Mouse (Mus musculus) liver, adult 2 months (tissue): ENCODE measurements around the gene Aoah. TPM values are rescaled to one million over a fixed set of nuclear protein-coding genes. Genes with fewer than 3 reads are reported as not detected.

Experiments
- DNase-seq: peaks from one replicate; pipeline ENCODE4 v3.0.0-alpha.2; 2011; ENCODE audit warnings: low read depth, low spot score; ENCODE audit errors: extremely low read depth
- H3K27ac ChIP-seq: fragments of 200-500 bp; replicated peaks from 2 replicates; pipeline ENCODE4 v1.5.1; 2012; ENCODE audit warnings: low read depth, mild to moderate bottlenecking, control low read depth, inconsistent platforms, low read length; ENCODE audit not compliant: insufficient read depth
- H3K27me3 ChIP-seq: fragments of 200-500 bp; 2 replicates; pipeline ENCODE4 v1.6.1; 2012; ENCODE audit warnings: mild to moderate bottlenecking, moderate library complexity, low read length, inconsistent platforms; ENCODE audit not compliant: control insufficient read depth, insufficient read depth
- H3K36me3 ChIP-seq: fragments of 200-500 bp; 2 replicates; pipeline ENCODE4 v1.6.1; 2012; ENCODE audit warnings: low read length, inconsistent platforms; ENCODE audit not compliant: control insufficient read depth, insufficient read depth
- H3K4me1 ChIP-seq: fragments of 200-500 bp; 2 replicates; pipeline ENCODE4 v1.6.1; 2011; ENCODE audit warnings: low read length; ENCODE audit not compliant: control insufficient read depth, insufficient read depth
- H3K4me3 ChIP-seq: fragments of 200-500 bp; 2 replicates; pipeline ENCODE4 v1.5.1; 2011; ENCODE audit warnings: low read depth, mild to moderate bottlenecking, control low read depth, low read length, moderate library complexity; ENCODE audit not compliant: insufficient read depth
- H3K79me2 ChIP-seq: fragments of 200-500 bp; 2 replicates; pipeline ENCODE4 v1.6.1; 2012; ENCODE audit warnings: inconsistent platforms, mild to moderate bottlenecking, low read length, moderate library complexity; ENCODE audit not compliant: control insufficient read depth, insufficient read depth
- H3K9ac ChIP-seq: fragments of 200-500 bp; 2 replicates; pipeline ENCODE4 v1.6.1; 2012; ENCODE audit warnings: low read depth, mild to moderate bottlenecking, control low read depth, inconsistent platforms, low read length
- CTCF ChIP-seq: fragments of 200-500 bp; IDR thresholded peaks from 2 replicates; pipeline ENCODE4 v1.5.1; 2011; ENCODE audit warnings: low read depth, low read length, control low read depth
- POLR2A ChIP-seq: fragments of 200-500 bp; IDR thresholded peaks from 2 replicates; pipeline ENCODE4 v1.6.1; 2011; ENCODE audit warnings: low read length, control low read depth; ENCODE audit not compliant: insufficient read depth; ENCODE audit errors: extremely low read depth
- whole genome bisulfite sequencing: fragments of 180-500 bp; shearing (Covaris S2); methylation state at CpG from one replicate; pipeline ENCODE4 v1.1.7; 2018; 5-methylcytosine and 5-hydroxymethylcytosine counted together
- polyA plus RNA-seq: library from polyadenylated mRNA; depleted of rRNA; stranded (reverse); fragments of >200 nt; gene quantifications from 2 replicates; pipeline ENCODE4 v1.2.3, GENCODE M21; 2012
- total RNA-seq: library from RNA; depleted of rRNA; stranded (reverse); fragments of >200 nt; gene quantifications from 2 replicates; pipeline ENCODE4 v1.2.3, GENCODE M21; 2014

Aoah gene
- total and polyA plus RNA-seq, 2 experiments: 1.1 TPM

DNA sequence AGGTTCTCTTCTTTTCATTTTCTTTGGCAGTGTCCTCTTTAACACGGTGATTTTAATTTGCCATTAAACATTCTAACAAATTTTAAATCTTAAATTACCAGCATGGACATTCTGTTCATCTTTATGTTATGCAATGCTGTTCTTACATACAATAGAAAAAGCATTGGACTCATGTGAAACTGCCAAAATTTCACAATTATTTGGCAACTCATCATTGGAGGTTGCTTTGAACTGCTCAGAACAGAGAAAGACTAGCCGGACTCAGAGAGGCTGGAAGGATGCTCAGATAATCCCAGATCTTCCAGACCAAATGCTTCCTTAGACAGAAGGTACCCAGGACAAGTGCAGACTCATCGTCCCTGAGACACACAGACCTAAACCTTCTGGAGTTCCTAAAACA is 126.5 kb downstream of the Aoah start:
- Histone ChIP-seq H3K79me2 (no peaks in the 10 kb centered on the region), H3K27me3 (no peaks in the 10 kb centered on the region), H3K9ac (no peak overlapping the region), H3K27ac (no peak overlapping the region), H3K4me1 (no peaks in the 10 kb centered on the region), H3K36me3 (no peaks in the 10 kb centered on the region), H3K4me3 (no peak overlapping the region)
- 88% methylated on average over 3 of the region's 3 CpGs for WGBS
- no peak for DNase-seq
- no peak for TF ChIP-seq POLR2A
- no peak for TF ChIP-seq CTCF

GRCm38 (mm10) chr13:20936016-20936415 is 142.1 kb downstream of the Aoah start:
- TF ChIP-seq CTCF: no peak
- no peak for TF ChIP-seq POLR2A
- no peaks in the 10 kb centered on the region for H3K36me3 ChIP-seq
- H3K79me2 ChIP-seq: no peaks in the 10 kb centered on the region
- H3K4me3 ChIP-seq: no peak overlapping the region
- H3K9ac ChIP-seq: no peak overlapping the region
- no peak for DNase-seq
- no peaks in the 10 kb centered on the region for H3K4me1 ChIP-seq
- H3K27me3 ChIP-seq: no peaks in the 10 kb centered on the region
- H3K27ac ChIP-seq: no peak overlapping the region

DNA sequence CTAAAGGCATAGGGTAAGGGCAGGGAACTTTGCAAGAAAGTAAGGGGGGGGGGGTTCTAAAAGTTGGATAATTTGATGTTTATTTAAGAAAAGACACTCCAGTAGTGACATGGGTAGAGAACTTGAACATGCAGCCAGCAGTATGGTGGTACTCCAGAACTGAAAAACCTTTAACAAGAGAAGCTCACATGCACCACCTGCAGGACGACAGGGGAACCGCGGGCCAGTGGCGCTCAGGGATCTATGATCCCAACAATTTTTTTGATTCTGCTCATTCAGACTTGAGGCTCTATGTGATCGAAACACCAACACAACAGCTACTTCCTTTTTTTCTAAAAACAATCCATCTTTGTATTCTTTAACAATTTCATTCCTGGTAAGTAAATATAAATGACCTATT is 143.5 kb downstream of the Aoah start:
- DNase-seq: peak; percentile 9

GRCm38 (mm10) chr13:20939099-20939498 is 145.2 kb downstream of the Aoah start:
- Histone ChIP-seq H3K9ac (no peak overlapping the region), H3K27me3 (no peaks in the 10 kb centered on the region), H3K27ac (no peak overlapping the region), H3K4me1 (no peaks in the 10 kb centered on the region), H3K36me3 (no peaks in the 10 kb centered on the region), H3K4me3 (no peak overlapping the region), H3K79me2 (no peaks in the 10 kb centered on the region)
- TF ChIP-seq POLR2A (no peak), CTCF (no peak)
- 79% methylated on average over 6 of the region's 6 CpGs for WGBS
- no peak for DNase-seq

More for the DNA sequence above, 143.5 kb downstream of the Aoah start:
- Histone ChIP-seq H3K36me3 (no peaks in the 10 kb centered on the region), H3K79me2 (no peaks in the 10 kb centered on the region), H3K27me3 (no peaks in the 10 kb centered on the region), H3K9ac (no peak overlapping the region), H3K4me1 (no peaks in the 10 kb centered on the region), H3K27ac (no peak overlapping the region), H3K4me3 (no peak overlapping the region)
- WGBS: 13% methylated on average over 5 of the region's 5 CpGs
- TF ChIP-seq POLR2A (no peak), CTCF (peak; percentile 85)

- Histone ChIP-seq H3K4me3 (no peak overlapping the region), H3K79me2 (no peaks in the 10 kb centered on the region), H3K9ac (no peak overlapping the region), H3K27ac (no peak overlapping the region), H3K36me3 (no peaks in the 10 kb centered on the region), H3K27me3 (no peaks in the 10 kb centered on the region), H3K4me1 (no peaks in the 10 kb centered on the region)
- peak; percentile 37 for DNase-seq
- TF ChIP-seq CTCF (peak; percentile 41; the same call in 1 of the 2 replicates), POLR2A (no peak)
- WGBS: 46% methylated on average over 6 of the region's 6 CpGs
Measured at GRCm38 (mm10) chr13:20940389-20940788, 146.5 kb downstream of the Aoah start.

DNA sequence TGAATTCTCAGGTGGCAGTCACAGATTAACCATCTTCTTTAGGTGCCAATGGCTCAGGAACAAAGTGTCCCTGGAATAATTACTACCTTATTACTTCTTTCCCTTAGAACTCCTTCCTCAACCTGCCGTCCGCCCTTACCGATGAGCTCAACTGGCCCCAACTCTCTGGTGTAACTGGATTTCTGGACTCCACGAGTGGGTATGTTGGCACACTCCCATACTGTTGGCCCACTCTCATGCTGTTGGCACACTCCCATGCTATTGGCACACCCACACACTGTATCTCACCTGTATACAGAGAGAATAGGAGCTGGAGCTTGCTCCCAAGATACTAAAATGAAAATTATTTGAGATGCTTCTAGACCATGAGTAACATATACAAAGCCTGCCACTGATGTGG is 147.8 kb downstream of the Aoah start:
- Histone ChIP-seq H3K4me3 (no peak overlapping the region), H3K27me3 (no peaks in the 10 kb centered on the region), H3K79me2 (no peaks in the 10 kb centered on the region), H3K36me3 (no peaks in the 10 kb centered on the region), H3K27ac (no peak overlapping the region), H3K9ac (no peak overlapping the region), H3K4me1 (no peaks in the 10 kb centered on the region)
- no peak for DNase-seq
- WGBS: 86% methylated on average over 4 of the region's 4 CpGs
- TF ChIP-seq CTCF (no peak), POLR2A (no peak)
